Mouse (Mus musculus) cerebellum, postnatal 4 days (tissue): ENCODE data around the gene Psmd5.
"Not testable (repeated sequence)": the region's sequence is repeated elsewhere in the genome, so short reads cannot be mapped to it uniquely, and the experiment has no call there.

Experiments used
- DNase-seq, 2 experiments: peaks; one replicate each; pipeline ENCODE4 v3.0.0; 2022; ENCODE audit warnings: low spot score in 2 of 2, mixed read lengths in 1 of 2

The Psmd5 gene

DNA sequence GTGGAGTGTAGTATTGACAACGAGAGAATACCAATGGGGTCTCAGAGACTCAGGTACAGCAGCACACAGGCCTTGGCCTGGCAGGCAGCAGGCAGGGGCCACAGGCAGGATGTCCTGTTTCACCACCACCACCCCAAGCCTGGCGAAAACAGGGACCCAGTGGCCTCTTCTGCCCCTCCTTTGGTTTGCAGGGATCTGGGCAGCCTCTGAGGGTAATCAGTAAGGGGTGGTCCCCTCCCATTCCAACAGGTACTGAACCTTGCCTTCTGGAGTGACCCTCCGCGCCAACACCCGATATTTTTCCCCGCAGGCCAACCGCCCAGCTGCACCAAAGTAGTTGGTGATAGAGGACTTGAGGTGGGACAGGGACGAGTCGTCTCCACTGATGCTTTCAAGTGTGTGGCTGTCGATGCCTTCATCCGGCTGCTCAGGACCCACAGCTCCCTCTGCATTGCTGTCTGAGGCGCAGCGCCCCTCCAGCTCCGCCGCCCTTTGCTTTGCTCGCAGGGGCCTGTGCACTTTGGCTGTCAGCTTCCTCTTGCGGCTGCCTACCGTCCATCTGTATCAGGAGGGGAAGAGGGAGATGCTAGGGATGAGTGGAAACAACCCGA, 20.8 kb upstream of the Psmd5 start:
- no peak for DNase-seq

DNA sequence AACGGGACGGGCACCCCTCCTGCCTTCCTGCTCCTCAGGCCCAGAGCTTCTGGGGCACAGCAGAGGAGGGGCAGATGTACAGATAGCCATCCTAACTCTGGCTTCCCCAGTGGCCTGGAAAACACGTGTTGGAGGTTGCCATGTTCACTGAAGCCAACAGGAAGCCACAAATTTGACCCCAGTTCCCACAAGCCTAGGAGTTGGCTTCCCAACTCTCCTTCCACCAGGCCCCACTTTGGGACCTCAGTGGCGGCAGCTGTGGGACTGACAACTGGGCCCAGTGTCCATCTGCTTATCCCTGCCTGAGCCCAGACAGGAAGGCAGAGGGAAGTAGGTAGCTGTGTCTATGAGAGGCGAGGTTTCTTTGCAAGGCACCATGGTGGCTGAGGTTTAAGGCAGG, 19.2 kb upstream of the Psmd5 start:
- no peak for DNase-seq

DNA sequence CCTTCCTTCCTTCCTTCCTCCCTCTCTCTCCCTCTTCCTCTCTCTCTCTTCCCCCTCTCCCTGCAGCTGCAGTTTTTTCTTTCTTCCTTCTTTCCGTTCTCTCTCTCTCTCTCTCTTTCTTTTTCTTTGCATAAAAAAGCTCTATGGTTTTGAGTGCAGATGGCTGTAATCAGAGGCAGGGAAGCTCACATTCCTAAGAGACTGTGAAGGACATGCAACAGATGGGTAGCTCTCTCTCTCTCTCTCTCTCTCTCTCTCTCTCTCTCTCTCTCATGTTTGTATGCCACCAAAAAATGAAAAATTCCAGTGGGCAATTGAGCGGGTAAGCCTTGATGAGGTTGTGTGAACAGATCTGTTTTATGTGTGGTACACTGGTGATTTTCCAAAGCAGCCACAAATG, 9.4 kb upstream of the Psmd5 start:
- no peak for DNase-seq

DNA sequence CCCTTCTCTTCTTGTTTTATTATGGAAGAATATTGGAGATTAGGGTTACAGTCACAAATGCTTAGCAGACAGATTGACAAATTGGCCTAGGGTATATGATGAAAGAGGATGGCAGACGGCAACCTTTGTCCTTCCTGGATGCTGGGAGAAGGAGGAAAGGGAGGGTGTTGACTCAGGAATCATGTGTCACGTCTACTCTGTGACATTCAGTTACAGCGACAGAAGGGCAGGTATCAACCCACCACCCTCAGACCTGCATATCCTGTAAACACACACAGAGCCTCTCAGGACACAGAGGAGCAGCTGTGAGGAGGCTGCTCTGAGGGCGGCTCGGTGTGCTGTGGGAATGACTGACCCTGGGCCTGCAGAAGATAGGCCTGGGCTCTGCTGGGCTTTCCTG, 8.4 kb upstream of the Psmd5 start:
- no peak for DNase-seq

DNA sequence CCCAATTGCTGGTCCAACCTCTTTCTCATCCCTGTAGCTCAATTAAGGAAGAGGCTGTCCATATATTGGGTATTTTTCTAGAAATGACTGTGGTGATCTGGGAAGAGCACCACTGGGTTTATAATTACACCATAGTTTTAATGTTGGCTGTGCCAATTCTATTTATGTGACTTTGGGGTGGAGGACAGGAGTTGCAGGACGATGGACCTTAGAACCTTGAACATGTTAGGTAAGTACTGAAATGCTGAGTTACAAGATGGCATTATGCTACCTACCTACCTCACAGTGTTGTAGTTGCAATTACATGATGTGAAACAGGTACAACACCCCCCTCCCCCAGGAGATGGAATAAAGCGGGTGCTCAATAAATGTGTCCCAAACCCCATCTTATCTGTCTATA, 8.0 kb upstream of the Psmd5 start:
- no peak for DNase-seq

DNA sequence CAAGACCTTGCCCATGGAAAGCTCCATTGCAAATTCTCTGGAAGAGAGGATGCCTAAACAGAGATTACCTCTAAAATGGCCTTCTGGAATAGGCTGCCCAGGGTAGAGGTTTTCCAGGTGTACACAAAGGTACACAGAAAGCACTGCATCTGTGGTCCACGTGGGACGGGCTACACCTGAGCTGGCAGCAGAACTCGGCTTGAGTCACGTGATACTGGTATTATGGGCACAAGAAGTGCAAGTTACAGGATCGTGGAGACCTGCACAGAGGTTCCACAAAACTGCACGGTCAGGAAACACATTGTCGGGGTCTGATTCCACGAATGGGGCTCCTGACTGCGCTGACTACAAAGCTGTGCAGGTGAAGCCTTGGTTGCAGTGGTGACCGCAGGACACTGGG, 5.3 kb upstream of the Psmd5 start:
- DNase-seq = no peak

DNA sequence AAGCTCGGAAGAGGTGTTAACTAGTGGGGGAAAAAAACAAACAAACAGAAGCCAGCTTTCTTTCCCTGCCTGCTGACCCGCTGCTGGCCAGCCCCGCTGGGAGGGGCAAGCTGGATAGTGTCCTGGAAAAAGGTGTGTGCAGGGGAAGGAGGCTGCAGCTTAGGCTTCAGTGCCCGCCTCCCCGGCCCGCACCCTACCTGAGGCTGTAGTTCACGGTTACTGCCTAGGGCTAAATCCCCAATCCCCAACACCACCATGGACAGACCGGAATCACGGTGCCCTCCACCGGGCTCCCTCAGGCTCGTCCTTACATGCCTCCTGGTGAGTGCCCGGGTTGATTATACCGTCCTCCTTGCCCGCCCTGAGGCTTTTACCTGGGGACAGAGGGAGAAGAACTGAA, 497 bp downstream of the Psmd5 start, which contains the start of gene Cutal:
Gene Cutal (plus strand): TSS at position 126 of the 400 bp plus-strand sequence.
- no peak for DNase-seq

DNA sequence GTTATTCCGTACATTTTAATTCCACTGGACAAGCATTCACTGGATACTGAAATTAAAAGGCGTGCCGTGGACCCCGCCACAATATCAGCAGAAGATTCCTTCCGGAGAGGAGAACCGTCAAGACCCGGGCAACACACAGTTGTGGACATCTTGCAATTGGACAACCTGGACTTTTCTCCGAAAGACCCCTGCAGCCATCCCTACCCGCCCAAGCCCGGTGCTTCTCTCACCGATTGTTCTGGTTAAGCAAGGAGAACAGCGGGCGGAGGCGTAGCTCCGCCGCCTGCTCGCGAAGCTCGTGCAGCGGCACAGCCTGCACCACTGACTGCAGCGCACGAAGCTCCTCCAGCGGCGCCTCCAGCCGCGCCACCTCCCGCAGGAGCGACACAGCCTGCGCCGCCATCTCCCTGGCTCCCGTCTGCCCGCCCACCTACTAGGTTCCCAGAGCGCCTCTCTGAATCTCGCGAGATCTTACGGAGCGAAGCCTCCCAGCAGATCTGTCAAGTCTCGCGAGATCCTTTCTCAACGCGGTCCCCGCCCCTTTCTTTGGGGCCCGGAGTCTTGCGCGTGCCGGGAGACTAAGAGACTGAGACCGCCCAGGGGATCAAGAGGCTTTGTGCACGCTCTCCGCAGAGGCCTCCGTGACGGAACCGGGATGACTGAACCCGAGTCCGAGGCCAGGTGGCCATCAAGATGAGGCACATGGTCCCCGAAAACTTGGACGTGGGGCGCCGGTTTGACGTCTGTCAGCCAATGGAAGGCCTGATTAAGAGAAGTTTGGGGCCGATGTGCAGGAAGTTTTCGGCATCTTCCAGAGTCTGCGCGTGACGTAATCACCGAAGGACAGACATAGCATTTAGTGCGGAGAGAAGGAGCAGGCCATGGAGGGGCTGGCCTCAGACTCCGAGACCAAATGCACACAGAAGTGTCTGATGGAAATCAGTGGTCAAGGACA, 4.0 kb downstream of the Psmd5 start:
- peak; percentile 77 to 86 for DNase-seq

DNA sequence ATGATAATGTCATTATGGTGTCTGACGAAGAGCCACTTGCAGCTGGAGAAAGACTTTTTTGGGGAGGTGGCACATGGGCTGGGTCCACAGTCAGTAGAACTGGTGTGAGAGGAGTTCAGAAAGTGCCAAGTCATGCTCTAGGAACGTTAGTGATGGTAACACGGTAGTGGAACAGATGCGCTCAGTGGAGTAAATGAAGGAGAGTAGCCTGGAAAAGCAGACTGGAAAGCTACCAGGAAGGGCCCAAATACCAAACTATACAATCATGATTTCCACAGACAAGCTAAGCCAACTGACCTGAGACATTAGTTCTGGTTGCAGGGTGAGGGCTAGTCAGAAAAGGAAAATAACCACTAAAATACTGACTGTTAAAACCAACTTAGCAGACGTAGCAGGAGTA, 5.1 kb downstream of the Psmd5 start:
- no peak for DNase-seq

DNA sequence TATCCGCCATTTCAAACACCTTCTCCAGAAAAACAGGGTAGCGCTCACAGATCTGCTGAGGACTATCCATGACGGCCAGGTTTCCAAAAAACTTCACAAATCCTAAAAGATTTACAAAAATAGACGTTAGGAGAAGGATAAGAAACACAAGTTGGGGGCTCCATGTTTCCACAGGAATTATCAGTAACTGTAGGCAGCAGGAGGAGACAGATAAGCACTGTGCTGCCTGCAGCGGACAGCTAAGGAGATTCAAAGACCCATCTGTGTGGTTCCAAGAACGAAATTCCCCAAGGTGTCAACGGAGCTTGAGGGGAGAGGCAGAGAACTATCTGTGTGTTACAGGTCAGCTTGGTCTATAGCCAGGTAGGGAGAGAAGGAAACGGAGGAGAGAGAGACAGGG, 17.0 kb downstream of the Psmd5 start:
- no peak for DNase-seq

DNA sequence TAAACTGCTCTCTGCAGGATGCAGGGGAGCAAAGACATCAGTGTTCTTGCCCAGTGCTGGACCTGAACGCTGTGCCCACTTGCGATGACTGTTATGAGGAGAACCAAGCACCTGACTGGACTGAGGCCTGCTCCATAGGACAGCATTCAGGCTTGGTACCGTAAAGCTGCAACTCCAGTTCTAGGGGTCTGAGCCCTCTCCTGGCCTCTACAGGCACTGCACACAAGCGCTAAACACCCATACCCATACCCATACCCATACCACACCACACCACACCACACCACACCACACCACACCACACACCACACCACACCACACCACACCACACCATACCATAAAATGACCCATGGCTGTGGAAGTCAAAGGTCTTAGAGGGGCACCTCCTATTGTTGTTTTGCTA, 19.5 kb downstream of the Psmd5 start:
- DNase-seq = no peak

DNA sequence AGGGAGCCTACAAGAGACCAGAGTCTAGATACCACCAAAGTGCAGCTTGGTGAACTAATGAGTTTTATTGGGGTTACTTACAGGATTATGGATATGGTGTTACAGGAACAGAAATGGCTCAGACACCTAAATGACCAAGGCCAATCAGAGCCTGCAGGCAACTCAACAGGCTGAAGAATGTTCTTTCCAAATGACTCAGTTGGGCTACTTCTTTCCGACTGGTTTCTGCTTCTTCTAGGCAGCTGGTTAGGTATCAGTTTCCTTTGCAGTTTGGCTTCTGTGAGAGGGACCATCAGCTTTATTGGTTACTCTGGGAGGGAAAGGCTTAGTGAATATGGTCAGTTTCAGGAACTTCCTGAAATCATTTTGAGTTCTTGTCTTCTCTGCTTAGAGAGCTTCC, 27.1 kb downstream of the Psmd5 start:
- no peak for DNase-seq

DNA sequence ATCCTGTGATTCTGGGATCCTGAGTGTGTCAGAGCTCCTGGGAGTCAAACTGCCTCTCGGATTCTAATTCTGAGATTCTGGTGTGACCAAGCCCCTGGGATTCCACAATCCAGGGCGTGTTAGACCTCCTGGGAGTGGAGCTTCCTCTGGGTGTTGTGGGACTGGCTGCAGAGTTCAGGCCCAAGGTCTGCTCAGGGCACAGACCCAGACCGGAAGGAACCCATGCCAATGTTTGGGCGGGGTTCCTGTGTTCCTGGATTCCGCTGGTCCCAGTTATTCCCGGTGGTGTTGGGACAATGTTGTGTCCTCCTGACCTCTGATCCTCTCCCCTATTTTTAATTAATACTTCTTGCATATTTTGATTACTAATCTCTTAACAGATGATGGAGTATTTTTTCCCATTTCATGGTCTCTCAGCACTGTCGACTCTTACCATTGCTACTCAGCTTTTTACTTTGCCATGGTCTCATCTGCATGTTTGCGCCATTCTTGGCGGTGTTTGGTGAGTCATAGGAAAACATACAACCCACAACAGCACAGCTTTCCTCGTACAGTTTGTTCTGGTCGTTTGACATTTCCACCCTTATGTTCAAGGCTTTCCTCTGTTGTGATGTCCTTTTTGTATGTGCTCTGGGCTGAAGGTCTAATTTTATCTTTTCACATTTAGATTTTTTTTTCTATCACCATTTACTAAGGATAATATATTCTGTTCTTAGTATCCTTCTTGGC, 31.4 kb downstream of the Psmd5 start:
- DNase-seq = no peak

DNA sequence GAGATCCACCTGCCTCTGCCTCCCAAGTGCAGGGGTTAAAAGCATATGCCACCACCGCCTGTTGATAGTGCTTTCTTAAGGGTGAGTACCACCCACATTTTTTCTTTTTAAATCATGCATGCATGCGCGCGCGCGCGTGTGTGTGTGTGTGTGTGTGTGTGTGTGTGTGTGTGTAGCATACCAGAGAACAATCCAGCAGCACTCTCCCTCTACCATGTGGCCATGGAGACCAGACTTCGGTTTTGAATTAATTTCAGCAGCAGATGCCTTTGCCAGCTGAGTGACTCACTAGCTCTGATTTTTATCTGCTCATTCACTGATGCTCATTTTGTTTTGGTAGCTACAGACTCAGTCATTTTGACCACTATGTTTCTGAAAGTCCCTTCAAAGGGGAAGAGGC, 33.1 kb downstream of the Psmd5 start:
- no peak for DNase-seq

DNA sequence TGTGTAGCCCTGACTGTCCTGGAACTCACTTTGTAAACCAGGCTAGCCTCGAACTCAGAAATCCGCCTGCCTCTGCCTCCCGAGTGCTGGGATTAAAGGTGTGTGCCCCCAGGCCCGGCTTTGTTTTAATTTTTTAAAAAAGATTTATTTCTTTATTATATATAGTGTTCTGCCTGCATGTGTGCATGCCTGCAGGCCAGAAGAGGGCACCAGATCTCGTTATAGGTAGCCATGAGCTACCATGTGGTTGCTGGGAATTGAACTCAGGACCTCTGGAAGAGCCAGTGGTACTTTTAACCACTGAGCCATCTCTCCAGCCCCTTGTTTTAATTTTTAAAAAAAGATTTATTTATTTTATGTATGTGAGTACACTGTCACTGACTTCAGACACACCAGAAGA, 34.6 kb downstream of the Psmd5 start:
- not testable (repeated sequence) for DNase-seq

DNA sequence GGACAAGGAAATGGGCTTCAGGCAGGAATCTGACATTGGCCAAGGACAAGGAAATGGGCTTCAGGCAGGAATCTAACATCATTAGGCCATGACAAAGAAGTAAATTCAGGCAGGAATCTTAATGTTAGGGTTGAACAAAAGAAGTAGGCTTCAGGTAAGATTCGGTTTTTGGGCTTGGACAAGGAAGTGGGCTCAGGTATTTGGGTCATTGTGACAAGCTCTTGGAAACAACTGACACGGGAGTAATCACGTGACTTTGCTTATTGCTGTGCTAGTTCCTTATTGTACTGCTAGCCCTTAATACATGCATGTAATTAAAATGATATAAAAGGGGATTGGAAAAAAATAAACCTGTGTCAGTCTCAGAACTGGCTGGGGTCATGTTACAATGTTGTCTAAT, 39.1 kb downstream of the Psmd5 start:
- no peak for DNase-seq

DNA sequence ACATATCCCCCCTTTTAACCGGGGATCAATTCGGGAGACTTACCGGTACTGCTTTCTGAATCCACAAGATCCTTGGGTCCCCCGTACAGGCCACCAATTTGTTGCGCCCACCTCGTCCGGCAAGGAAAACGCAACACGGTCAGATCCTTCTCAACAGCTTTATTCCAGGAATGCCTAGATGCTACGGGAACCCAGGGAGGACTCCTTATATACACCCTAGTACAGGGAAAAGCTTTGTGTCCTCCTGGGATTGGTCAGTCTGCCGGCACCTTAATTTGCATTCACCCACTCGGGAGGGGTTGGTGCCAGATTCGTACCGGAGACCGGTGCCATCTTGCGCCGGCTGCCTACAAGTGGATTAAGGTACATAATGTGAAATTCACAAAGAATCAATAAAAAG, 41.1 kb downstream of the Psmd5 start:
- DNase-seq = no peak

DNA sequence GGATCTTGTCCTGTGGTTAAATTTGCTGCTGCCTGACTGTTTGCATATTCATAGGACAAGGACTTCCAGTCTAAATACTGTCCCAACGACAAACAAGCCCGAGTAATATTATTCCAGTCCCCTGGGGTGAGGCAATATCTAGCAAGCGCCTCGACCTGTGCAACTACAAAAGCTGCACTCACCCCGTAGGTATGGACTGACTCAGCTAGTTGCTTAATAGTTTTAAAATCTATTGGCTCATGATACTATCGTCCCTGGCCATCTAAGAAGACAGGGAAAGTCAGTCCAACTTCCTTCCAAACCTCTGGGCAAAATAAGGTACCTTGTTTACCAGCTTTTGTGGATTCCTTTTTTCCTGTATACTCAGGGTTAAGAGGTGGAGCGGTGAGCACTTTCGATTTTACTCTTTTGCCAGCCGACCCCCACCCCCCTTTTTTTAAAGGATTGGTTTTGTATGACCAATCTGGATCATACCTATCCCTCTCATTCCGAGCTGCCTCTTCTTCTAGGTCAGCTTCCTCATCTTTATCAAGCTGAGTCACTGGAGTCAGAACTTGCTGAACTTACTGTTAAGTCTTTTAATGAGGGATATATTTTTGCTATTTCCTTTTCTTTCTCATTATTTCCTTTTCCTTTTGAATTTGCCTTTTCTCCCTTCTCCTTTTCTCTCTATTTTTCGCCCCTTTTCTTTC, 41.9 kb downstream of the Psmd5 start, which contains the start of gene Gm34653:
Gene Gm34653 (plus strand): TSS at position 242 of the 692 bp plus-strand sequence.
- not testable (repeated sequence) for DNase-seq

DNA sequence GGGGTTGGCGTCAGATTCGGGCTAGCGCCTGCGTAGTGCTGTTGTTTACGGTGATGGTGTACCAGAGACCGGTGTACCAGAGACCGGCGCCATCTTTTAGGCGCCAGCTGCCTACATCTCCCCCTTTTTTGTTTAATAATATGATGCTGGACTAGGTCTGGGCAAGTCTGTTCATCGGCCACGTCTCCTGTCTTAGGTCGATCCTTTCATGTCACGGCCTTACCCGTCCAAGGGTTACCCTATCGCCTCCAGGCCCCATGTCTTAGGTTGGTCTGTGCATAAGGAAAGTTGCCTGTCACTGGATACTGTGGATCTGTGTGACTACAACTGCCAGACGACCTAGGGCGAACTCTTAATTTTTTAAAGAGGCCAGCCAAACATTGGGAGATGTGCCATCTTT, 44.7 kb downstream of the Psmd5 start:
- DNase-seq = not testable (repeated sequence)

DNA sequence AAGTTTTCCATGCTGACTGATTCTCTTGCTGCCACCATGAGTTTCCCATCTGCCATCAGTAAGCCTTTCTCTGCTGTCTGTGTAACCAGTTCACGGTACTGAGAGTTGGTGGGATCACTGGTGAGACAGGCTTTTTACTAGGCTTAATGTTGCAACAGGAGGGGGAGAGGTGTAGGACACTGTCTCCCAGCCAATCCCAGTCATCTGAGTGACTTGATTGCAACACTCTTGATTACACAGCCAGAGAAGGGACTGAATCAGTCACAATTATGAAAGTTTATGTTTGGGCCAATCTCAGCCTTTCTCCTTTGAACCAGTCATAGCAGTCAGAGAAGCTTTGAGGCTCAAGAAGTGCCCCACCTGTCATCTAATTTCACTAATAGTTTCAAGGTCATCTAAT, 46.7 kb downstream of the Psmd5 start:
- no peak for DNase-seq

DNA sequence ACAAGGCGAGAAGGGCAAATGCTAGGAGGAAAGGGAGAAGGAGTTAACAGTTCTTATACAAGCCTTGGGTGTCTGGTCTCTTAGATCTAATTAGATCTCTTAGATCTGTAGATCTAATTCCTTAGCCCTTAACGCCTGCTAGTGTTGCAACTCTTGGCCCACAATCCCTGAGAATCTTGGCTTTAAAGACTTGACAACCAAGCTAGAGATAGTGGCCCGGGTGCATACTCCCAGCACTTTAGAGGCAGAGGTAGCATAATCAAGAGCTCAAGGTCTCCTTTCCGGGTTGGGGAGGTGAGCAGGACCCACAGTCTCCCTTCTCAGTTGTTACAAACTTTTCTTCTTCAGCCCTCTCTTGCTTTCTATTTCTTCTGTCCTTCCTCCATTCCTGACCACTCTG, 47.2 kb downstream of the Psmd5 start:
- DNase-seq = no peak
